Mouse (Mus musculus) embryonic facial prominence, embryonic 11.5 days (tissue): ENCODE measurements at regions not wholly inside any gene's neighbourhood (a gene's known extent, or its start where the extent isn't known, plus 50 kb on each side); places are given as distances from the start of the nearest gene placed in this dataset.

Source experiments
- ATAC-seq: fragments of 200-750 bp; cut with Nextera tagmentation; replicated peaks from 2 replicates; pipeline ENCODE4 v1.8.0; 2017; ENCODE audit warnings: low read depth; ENCODE audit not compliant: insufficient number of reproducible peaks, low FRiP score, low TSS enrichment
- DNase-seq: peaks from one replicate; pipeline ENCODE4 v3.0.0-alpha.2; 2015; ENCODE audit warnings: low spot score
- H3K27ac ChIP-seq: fragments of 300-500 bp; sonication (generic); replicated peaks from 2 replicates; pipeline ENCODE4 v1.5.1; 2014; ENCODE audit warnings: mild to moderate bottlenecking, low read depth, low read length, control low read depth
- H3K27me3 ChIP-seq: fragments of 300-500 bp; sonication (generic); 2 replicates; pipeline ENCODE4 v1.6.1; 2014; ENCODE audit warnings: mild to moderate bottlenecking, low read length, moderate library complexity, mixed read lengths; ENCODE audit not compliant: control insufficient read depth, insufficient read depth
- H3K36me3 ChIP-seq: fragments of 300-500 bp; sonication (generic); replicated peaks from 2 replicates; pipeline ENCODE4 v1.6.1; 2014; ENCODE audit warnings: low read depth, mild to moderate bottlenecking, low read length, moderate library complexity, mixed read lengths; ENCODE audit not compliant: control insufficient read depth, insufficient read depth
- H3K4me1 ChIP-seq: fragments of 300-500 bp; sonication (generic); 2 replicates; pipeline ENCODE4 v1.6.1; 2014; ENCODE audit warnings: low read length, mixed read lengths; ENCODE audit not compliant: control insufficient read depth, insufficient read depth
- H3K4me2 ChIP-seq: fragments of 300-500 bp; sonication (generic); 2 replicates; pipeline ENCODE4 v1.6.1; 2014; ENCODE audit warnings: low read depth, mild to moderate bottlenecking, control low read depth, low read length, moderate library complexity
- H3K4me3 ChIP-seq: fragments of 300-500 bp; sonication (generic); 2 replicates; pipeline ENCODE4 v1.5.1; 2014; ENCODE audit warnings: low read depth, low read length, control low read depth
- H3K9ac ChIP-seq: fragments of 300-500 bp; sonication (generic); replicated peaks from 2 replicates; pipeline ENCODE4 v1.6.1; 2014; ENCODE audit warnings: mild to moderate bottlenecking, control low read depth, low read length
- H3K9me3 ChIP-seq: fragments of 300-500 bp; sonication (generic); replicated peaks from 2 replicates; pipeline ENCODE4 v1.6.1; 2016; ENCODE audit warnings: mild to moderate bottlenecking, low read length, inconsistent platforms, mixed read lengths; ENCODE audit not compliant: control insufficient read depth
- WGBS: fragments of 180-500 bp; shearing (Covaris S2); extraction: QIAGEN DNeasy Blood & Tissue Kit; methylation state at CpG from one replicate; pipeline ENCODE4 v1.1.7; 2014; 5-methylcytosine and 5-hydroxymethylcytosine counted together

- WGBS: 79% methylated on average over 13 of the region's 13 CpGs
- Histone ChIP-seq H3K4me3 (no peak overlapping the region), H3K9me3 (no peaks in the 10 kb centered on the region), H3K9ac (no peak overlapping the region), H3K4me1 (no peaks in the 10 kb centered on the region), H3K27me3 (no peaks in the 10 kb centered on the region), H3K36me3 (no peaks in the 10 kb centered on the region), H3K27ac (no peak overlapping the region), H3K4me2 (no peak overlapping the region)
- no peak for DNase-seq
- ATAC-seq: no peak
These were observed 108.9 kb upstream of the Ppm1h start for GRCm38 (mm10) chr10:122569546-122570202.

- no peak overlapping the region for H3K9ac ChIP-seq
- H3K27ac ChIP-seq: no peak overlapping the region
- H3K9me3 ChIP-seq: no peaks in the 10 kb centered on the region
- H3K4me2 ChIP-seq: no peak overlapping the region
- ATAC-seq (no peak; the same call in 1 of the 2 replicates), DNase-seq (peak; percentile 11)
- 23% methylated on average over 13 of the region's 13 CpGs for whole genome bisulfite sequencing
- H3K4me3 ChIP-seq: no peak overlapping the region
- H3K27me3 ChIP-seq: no peaks in the 10 kb centered on the region
- H3K36me3 ChIP-seq: no peaks in the 10 kb centered on the region
- no peaks in the 10 kb centered on the region for H3K4me1 ChIP-seq
These were observed 107.5 kb upstream of the Ppm1h start for GRCm38 (mm10) chr10:122570909-122571551.

GRCm38 (mm10) chr10:122576171-122577063, 102.1 kb upstream of the Ppm1h start:
- H3K9ac ChIP-seq: no peak overlapping the region
- no peak for DNase-seq
- ATAC-seq: no peak
- no peak overlapping the region for H3K4me2 ChIP-seq
- H3K4me3 ChIP-seq: no peak overlapping the region
- 91% methylated on average over 8 of the region's 8 CpGs for WGBS
- no peaks in the 10 kb centered on the region for H3K4me1 ChIP-seq
- no peak overlapping the region for H3K27ac ChIP-seq
- H3K36me3 ChIP-seq: no peaks in the 10 kb centered on the region
- H3K9me3 ChIP-seq: no peaks in the 10 kb centered on the region
- H3K27me3 ChIP-seq: no peaks in the 10 kb centered on the region

GRCm38 (mm10) chr10:122578209-122579001, 100.2 kb upstream of the Ppm1h start:
- no peak overlapping the region for H3K4me2 ChIP-seq
- DNase-seq (peak; percentile 58), ATAC-seq (no peak)
- WGBS: 59% methylated on average over 24 of the region's 24 CpGs
- no peak overlapping the region for H3K9ac ChIP-seq
- H3K9me3 ChIP-seq: no peaks in the 10 kb centered on the region
- H3K27me3 ChIP-seq: no peaks in the 10 kb centered on the region
- no peak overlapping the region for H3K4me3 ChIP-seq
- H3K4me1 ChIP-seq: no peaks in the 10 kb centered on the region
- H3K27ac ChIP-seq: no peak overlapping the region
- H3K36me3 ChIP-seq: no peaks in the 10 kb centered on the region

- H3K27ac ChIP-seq: no peak overlapping the region
- no peak overlapping the region for H3K4me3 ChIP-seq
- H3K9ac ChIP-seq: no peak overlapping the region
- H3K27me3 ChIP-seq: no peaks in the 10 kb centered on the region
- 84% methylated on average over 7 of the region's 7 CpGs for WGBS
- ATAC-seq (no peak), DNase-seq (no peak)
- H3K4me2 ChIP-seq: no peak overlapping the region
- H3K4me1 ChIP-seq: no peaks in the 10 kb centered on the region
- H3K36me3 ChIP-seq: no peaks in the 10 kb centered on the region
- no peaks in the 10 kb centered on the region for H3K9me3 ChIP-seq
These were observed 97.5 kb upstream of the Ppm1h start for GRCm38 (mm10) chr10:122581096-122581495.

GRCm38 (mm10) chr10:122587541-122587940, 91.0 kb upstream of the Ppm1h start:
- H3K27me3 ChIP-seq: no peaks in the 10 kb centered on the region
- H3K9ac ChIP-seq: no peak overlapping the region
- no peak overlapping the region for H3K27ac ChIP-seq
- H3K9me3 ChIP-seq: no peaks in the 10 kb centered on the region
- no peak overlapping the region for H3K4me2 ChIP-seq
- WGBS: 67% methylated on average over 3 of the region's 3 CpGs
- ATAC-seq (no peak), DNase-seq (no peak)
- H3K36me3 ChIP-seq: no peaks in the 10 kb centered on the region
- H3K4me3 ChIP-seq: no peak overlapping the region
- H3K4me1 ChIP-seq: no peaks in the 10 kb centered on the region

GRCm38 (mm10) chr10:122599511-122599910, 79.1 kb upstream of the Ppm1h start:
- no peaks in the 10 kb centered on the region for H3K27me3 ChIP-seq
- DNase-seq (no peak), ATAC-seq (no peak)
- no peak overlapping the region for H3K4me3 ChIP-seq
- H3K4me1 ChIP-seq: no peaks in the 10 kb centered on the region
- H3K36me3 ChIP-seq: no peaks in the 10 kb centered on the region
- H3K27ac ChIP-seq: no peak overlapping the region
- WGBS: 89% methylated on average over 2 of the region's 2 CpGs
- H3K9me3 ChIP-seq: no peaks in the 10 kb centered on the region
- H3K4me2 ChIP-seq: no peak overlapping the region
- no peak overlapping the region for H3K9ac ChIP-seq
